Mouse (Mus musculus): ENCODE data around the gene Zfp352.
"Not testable (repeated sequence)": the region's sequence is repeated elsewhere in the genome, so short reads cannot be mapped to it uniquely, and the experiment has no call there.

Zfp352 gene

DNA sequence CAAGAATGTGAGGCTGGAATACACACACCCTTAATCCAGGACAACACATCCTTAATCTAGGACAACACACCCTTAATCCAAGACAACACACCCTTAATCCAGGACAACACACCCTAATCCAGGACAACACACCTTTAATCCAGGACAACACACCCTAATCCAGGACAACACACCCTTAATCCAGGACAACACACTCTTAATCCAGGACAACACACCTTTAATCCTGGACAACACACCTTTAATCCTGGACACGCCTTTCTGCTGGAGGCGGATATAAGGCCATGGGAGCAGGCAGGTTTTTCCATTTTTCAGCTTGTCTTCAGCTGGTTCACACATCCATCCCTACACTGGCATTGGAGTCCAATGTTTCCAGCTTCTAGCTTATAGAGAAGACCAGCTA, at the start of gene Zfp352:
Gene Zfp352, plus strand, starts transcription at position 301 of the 400 bp plus-strand sequence.
- DNase-seq = no peak

DNA sequence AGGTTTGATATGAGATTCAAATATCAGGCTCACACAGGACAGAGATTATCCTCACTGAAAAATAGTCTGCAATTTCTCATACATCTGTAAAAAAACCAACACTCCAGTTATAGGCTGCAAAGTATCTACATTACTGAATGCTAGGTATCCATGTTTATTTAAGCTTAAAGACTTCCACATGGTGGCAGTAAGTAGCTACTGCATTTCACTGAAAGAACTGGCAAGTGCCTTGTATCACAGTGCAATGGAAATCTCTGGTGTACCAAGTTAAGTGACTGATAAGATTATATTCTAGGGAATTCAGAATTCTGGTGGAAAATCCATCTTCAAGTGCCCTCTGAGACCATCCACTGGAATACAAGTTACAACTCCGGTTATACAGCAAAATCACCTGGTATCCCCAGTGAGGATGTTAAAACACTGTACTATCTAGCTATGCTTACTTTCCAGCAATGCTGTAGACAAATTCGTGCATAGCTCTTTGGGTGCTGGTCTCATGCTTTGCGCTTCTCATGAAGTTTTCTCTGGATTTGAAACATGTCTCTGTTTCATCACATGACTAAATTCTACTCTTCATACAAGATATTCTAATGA, 47.6 kb upstream of the Zfp352 start:
- no peak for DNase-seq

- DNase-seq = no peak
Measured at GRCm38 (mm10) chr4:90174036-90174435, 44.6 kb upstream of the Zfp352 start.

GRCm38 (mm10) chr4:90203421-90203820, 15.2 kb upstream of the Zfp352 start:
- no peak for DNase-seq

DNA sequence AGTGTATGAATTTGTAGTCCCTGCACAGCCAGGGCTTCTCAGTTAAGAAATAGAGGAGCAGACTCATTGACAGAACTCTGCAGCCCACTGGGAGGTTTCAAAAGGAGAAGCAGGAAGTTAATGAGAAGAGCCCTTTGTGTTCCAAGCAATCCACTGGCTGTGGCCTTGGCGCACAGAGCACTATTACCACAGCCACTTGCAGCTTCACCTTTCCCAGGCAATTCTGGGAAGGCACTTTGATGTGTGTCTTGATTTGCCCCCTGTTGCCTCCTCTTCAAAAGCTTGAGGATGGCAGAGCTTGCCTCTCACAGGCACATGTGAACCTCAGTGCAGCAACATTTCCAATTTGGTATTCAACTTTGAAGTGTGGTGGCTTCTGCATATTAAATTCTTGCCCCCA, 7.1 kb upstream of the Zfp352 start:
- DNase-seq = no peak

DNA sequence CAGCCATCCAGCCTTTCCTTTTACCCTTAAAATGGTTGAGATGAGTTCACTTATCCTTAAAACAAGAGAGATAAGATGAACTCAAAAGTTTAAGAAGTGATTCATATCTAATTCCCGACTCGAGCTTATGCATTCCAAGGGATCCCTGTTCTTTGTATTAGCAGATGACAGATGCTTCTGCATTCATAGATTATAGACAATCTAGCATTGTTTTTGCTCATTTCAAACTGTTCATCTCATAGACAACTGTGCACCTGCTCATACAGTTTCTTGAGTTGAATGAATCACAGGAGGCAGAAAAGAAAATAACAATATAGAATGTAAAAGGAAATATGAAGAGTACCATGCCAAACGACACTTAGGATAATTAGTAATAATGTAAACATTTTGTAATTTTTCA, 6.5 kb upstream of the Zfp352 start:
- no peak for DNase-seq

DNA sequence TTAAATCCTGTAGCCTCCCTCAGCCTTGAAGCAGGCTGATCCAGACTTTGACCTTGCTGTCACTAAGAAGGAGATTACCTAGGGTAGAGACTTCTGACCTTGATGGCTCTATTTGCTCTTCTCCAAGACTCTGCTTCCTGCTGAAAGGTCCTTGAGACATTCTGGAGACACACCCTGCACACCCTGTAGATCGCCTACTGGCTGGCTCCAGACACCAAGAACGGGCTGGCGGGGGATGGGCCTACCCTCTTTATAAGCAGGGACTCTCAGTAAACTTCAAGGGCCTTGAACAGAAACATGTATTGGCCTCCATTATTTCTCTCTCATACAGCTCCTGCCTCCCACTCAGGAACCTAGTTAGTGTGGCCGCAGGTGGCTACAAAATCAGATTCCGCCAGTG, 17.0 kb downstream of the Zfp352 start:
- not testable (repeated sequence) for DNase-seq

DNA sequence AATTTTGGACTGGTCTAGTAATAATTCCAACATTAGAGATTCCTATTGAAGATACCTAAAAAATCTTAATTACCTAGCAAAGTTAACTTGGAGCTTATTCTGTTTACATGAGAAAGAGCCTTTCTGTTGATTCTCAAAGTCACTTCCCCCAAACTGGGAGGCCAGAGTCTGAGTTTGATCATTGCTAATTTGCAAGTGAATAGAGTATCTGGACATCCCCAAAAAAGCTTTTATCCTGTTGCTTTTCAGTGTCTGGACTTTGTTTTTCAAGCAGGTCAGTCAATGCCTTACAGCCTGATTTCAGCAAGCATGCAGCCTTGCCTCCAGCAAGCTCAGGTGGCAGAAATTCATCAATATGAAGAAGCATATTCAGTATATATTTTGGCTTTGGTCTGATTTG, 51.2 kb downstream of the Zfp352 start:
- DNase-seq = no peak
